Mouse (Mus musculus): ENCODE data around the gene Cuta. TPM values are rescaled to one million over a fixed set of nuclear protein-coding genes. Genes with fewer than 3 reads are reported as not detected.

Cuta gene
- polyA plus RNA-seq, 1 experiment from 2014 or later: 147 TPM

DNA sequence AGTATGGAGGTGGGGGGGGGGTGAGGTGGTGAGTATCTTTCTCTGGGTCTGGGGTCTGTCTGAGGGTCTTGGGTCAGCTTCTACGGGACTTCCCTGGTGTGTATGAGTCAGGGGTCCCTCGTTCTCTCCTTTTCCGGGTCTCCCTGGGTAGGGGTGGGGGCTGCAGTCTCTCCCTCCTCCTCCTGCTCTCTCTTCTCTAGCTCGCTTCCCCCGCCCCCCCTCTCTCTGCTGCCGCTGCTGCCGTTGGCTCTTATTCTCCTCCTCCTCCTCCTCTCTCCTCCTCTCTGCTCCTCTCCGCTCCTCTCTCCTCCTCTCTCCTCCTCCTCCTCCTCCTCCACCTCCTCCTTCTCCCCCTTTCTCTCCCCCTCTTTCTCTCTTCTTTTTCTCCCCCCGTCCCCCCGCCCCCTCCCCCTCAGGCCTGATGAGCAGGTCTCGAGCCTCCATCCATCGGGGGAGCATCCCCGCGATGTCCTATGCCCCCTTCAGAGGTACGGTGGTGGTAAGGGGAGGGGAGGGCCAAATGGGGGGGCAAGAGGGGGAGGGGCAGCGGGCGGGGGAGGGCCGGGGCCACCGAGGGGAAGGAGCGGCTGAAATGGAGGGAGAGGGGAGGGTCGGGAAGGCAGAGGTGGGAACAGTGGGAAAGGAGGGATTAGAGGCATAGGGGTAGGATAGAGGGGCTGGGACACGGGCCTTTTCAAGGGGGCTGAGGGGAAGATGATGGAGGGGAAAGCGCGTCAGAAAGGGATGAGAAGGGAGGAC lies 1.8 kb upstream of the Cuta start, which contains the start of gene Syngap1:
Gene Syngap1 (plus strand): TSS at position 223 of the 759 bp plus-strand sequence.
- H3K27ac ChIP-seq (replicated peaks): peak within 1 kb of the TSS; percentile 97
- H3K9me3 ChIP-seq: no peaks in the 10 kb centered on the region
- no peak for ATAC-seq (ENCODE audit: low read depth)
- peak within 1 kb of the TSS; percentile 66 for H3K4me3 ChIP-seq
- peak within 1 kb of the TSS; percentile 83 for H3K4me2 ChIP-seq
- WGBS: 2% methylated on average over 23 of the region's 24 CpGs
- peaks cover 71% of the 10 kb centered on the region for H3K4me1 ChIP-seq (replicated peaks)
- peaks cover 13% of the 10 kb centered on the region for H3K36me3 ChIP-seq
- peak within 1 kb of the TSS; percentile 91 for H3K9ac ChIP-seq
- no peaks in the 10 kb centered on the region for H3K27me3 ChIP-seq

DNA sequence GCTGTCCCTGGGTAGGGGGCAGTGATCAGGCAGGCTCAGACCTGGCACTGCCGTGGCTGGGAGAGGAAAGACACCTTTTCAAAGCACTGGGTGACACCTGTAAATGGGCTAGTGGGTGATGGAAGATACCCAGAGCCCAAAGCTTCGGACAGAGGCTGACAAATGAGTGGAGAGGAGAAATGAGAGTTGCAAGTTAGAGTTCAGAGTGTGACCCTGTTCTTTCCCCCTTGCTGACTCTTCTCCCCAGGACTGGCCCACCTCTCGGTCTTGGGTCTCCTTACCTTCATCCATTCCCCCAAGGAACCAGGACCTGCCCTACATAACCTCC lies 568 bp upstream of the Cuta start:
- peak; percentile 7 for ATAC-seq (ENCODE audit: low read depth)
- peaks cover 58% of the 10 kb centered on the region for H3K4me1 ChIP-seq (replicated peaks)
- peak overlapping the region; percentile 66 for H3K4me3 ChIP-seq
- H3K27me3 ChIP-seq: no peaks in the 10 kb centered on the region
- peak overlapping the region; percentile 83 for H3K4me2 ChIP-seq
- peak overlapping the region; percentile 78 for H3K9ac ChIP-seq
- 7% methylated on average over 3 of the region's 3 CpGs for whole genome bisulfite sequencing
- H3K27ac ChIP-seq (replicated peaks): peak overlapping the region; percentile 97
- no peaks in the 10 kb centered on the region for H3K9me3 ChIP-seq
- peaks cover 26% of the 10 kb centered on the region for H3K36me3 ChIP-seq

DNA sequence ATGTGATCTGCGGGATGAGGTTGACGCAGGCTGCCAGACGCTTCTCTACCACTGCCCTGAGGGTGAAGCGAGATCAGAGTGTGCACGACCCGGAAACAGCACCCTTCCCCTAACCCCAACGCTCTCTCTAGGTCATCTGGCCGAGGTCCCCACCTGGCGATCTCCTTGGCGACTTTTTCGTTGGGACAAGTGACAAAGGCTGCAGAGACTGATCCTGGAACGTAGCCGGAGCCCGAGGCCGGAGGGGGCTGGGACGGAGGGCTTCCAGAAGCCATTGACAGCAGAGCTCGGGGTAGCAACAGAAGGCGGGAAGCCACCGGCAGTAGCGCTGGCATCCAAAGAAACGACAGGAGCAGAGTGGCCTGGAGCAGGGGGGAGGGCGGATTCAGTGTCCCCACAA lies 638 bp downstream of the Cuta start:
- peak overlapping the region; percentile 97 for H3K27ac ChIP-seq (replicated peaks)
- H3K36me3 ChIP-seq: peaks cover 31% of the 10 kb centered on the region
- H3K4me3 ChIP-seq: peak overlapping the region; percentile 66
- no peaks in the 10 kb centered on the region for H3K9me3 ChIP-seq
- WGBS: under 1% methylated on average over 22 of the region's 22 CpGs
- H3K27me3 ChIP-seq: no peaks in the 10 kb centered on the region
- peak; percentile 0; the same call in 1 of the 2 replicates for ATAC-seq (ENCODE audit: low read depth)
- H3K4me1 ChIP-seq (replicated peaks): peaks cover 66% of the 10 kb centered on the region
- H3K9ac ChIP-seq: peak overlapping the region; percentile 75
- H3K4me2 ChIP-seq: peak overlapping the region; percentile 83

DNA sequence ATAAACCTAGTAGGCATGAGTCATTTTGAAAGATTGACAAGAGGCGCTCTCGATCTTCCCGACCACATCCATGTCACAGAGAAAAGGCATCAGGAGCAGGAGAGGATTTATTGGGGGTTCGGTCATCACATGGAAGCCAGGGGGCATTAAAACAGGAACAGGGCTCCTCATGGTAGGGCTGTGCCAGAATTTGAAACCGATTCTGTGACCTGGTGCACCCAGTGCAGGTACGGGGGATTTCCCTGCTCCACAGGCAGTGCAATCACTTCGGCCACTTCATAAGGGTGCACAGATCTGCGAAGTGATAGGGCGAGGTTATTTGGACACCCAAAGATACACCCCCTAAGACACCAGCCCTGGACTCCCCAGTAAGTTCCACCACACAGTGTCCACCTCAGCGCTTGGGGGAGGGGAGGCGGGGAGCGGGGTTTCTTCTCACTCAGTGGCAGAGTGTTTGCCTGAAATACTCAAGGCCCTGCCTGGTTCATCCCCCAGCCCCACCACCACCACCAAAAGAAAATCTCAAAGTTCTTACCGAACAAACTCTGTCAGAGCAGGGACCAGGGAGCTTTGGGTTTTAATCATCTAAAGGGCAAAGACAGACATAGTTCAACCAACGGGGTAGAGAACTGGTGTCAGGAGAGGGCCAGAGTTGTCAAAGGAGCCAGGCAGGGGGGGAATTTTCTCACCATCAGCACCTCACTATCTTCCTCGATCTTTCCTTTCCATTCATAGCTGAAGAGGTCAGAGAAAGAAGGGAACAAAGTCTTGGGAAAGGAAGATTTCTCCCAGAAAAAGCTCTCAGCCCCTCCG lies 1.3 kb downstream of the Cuta start:
- H3K36me3 ChIP-seq: peaks cover 31% of the 10 kb centered on the region
- ATAC-seq (ENCODE audit: low read depth): no peak
- H3K27ac ChIP-seq (replicated peaks): peak overlapping the region; percentile 97; the same call in 1 of the 2 replicates
- peak overlapping the region; percentile 75 for H3K9ac ChIP-seq
- peak overlapping the region; percentile 66 for H3K4me3 ChIP-seq
- WGBS: 63% methylated on average over 16 of the region's 16 CpGs
- H3K27me3 ChIP-seq: no peaks in the 10 kb centered on the region
- H3K9me3 ChIP-seq: no peaks in the 10 kb centered on the region
- H3K4me1 ChIP-seq (replicated peaks): peaks cover 65% of the 10 kb centered on the region
- peak overlapping the region; percentile 83 for H3K4me2 ChIP-seq

DNA sequence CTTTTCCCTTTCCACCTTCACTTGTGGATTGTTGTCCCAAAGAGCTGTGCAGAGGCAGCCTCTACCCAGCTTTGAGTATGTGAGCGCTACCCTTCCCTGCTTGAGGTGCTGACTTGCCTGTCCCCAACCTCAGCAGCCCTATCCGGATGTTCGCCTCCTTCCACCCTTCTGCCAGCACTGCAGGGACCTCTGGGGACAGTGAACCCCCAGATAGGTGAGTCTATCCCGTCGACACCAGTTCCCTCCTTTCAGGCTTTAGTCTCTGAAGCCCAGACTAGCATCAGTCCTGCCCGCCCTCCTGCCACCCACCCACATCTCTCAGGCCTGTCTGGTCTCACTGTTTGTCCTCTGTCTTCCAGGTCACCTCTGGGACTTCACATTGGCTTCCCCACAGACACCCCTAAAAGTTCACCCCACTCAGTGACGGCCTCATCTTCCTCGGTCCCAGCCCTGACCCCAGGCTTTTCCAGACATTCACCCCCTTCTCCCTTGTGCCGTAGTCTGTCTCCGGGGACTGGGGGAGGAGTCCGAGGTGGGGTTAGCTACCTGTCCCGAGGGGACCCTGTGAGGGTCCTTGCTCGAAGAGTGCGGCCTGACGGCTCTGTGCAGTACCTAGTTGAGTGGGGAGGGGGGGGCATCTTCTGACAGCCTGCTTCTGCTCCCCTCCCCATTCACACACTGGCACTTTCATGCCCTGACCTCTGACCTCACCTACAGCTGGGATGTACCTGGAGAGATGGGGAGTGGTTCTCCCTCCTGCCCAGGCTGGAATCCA lies 2.3 kb downstream of the Cuta start:
- H3K9ac ChIP-seq: 0 out of 2 replicates have a peak overlapping the region, but pooled peaks have one; percentile 12
- no peaks in the 10 kb centered on the region for H3K9me3 ChIP-seq
- H3K4me3 ChIP-seq: no peak overlapping the region
- H3K4me2 ChIP-seq: no peak overlapping the region
- H3K4me1 ChIP-seq (replicated peaks): peaks cover 61% of the 10 kb centered on the region
- 90% methylated on average over 15 of the region's 15 CpGs for WGBS
- H3K36me3 ChIP-seq: peaks cover 31% of the 10 kb centered on the region
- no peak overlapping the region for H3K27ac ChIP-seq (replicated peaks)
- no peaks in the 10 kb centered on the region for H3K27me3 ChIP-seq
- ATAC-seq (ENCODE audit: low read depth): no peak

DNA sequence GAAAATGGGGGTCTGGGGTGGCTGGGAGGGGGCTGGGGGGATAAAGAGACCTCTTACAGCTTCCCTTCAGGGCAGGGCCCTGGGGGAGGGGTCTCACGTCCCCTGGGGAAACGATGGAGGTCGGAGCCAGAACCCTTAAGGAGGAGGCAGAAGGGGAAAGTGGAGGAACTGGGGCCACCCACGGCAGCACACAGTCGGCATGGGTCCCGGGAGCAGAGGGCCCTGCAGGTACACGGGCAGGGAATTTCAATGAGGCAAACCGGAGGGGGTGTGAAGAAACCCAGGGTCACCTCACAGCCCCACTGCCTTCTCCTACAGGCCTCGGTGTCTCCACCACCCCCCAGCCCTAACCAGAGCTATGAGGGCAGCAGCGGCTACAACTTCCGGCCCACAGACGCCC lies 2.9 kb downstream of the Cuta start:
- no peak overlapping the region for H3K27ac ChIP-seq (replicated peaks)
- no peak overlapping the region for H3K4me3 ChIP-seq
- 0 out of 2 replicates have a peak overlapping the region, but pooled peaks have one; percentile 12 for H3K9ac ChIP-seq
- H3K36me3 ChIP-seq: peaks cover 31% of the 10 kb centered on the region
- no peak for ATAC-seq (ENCODE audit: low read depth)
- peaks cover 55% of the 10 kb centered on the region for H3K4me1 ChIP-seq (replicated peaks)
- H3K27me3 ChIP-seq: no peaks in the 10 kb centered on the region
- WGBS: 80% methylated on average over 12 of the region's 12 CpGs
- no peaks in the 10 kb centered on the region for H3K9me3 ChIP-seq
- H3K4me2 ChIP-seq: no peak overlapping the region

DNA sequence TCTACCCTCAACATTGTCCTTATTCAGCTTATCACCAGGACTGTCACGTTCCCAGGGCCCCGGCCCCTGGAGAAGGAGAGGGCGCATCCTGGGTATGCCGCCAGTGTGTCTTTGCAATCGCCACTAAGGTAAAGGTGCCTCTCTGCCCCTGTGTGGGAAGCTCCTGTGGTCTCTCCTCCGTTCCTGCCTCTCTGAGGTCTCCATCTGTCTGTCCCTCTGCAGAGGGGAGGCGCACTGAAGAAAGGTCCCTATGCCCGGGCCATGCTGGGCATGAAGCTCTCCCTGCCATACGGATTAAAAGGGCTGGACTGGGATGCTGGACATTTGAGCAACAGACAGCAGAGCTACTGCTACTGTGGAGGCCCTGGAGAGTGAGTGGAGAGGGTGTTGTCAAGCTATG lies 4.3 kb downstream of the Cuta start:
- Histone ChIP-seq H3K4me3 (no peak overlapping the region), H3K27me3 (no peaks in the 10 kb centered on the region), H3K4me1 (replicated peaks) (peaks cover 44% of the 10 kb centered on the region), H3K9ac (0 out of 2 replicates have a peak overlapping the region, but pooled peaks have one; percentile 32), H3K27ac (replicated peaks) (no peak overlapping the region), H3K36me3 (peaks cover 31% of the 10 kb centered on the region), H3K4me2 (no peak overlapping the region), H3K9me3 (no peaks in the 10 kb centered on the region)
- no peak for ATAC-seq (ENCODE audit: low read depth)
- 91% methylated on average over 9 of the region's 9 CpGs for WGBS

DNA sequence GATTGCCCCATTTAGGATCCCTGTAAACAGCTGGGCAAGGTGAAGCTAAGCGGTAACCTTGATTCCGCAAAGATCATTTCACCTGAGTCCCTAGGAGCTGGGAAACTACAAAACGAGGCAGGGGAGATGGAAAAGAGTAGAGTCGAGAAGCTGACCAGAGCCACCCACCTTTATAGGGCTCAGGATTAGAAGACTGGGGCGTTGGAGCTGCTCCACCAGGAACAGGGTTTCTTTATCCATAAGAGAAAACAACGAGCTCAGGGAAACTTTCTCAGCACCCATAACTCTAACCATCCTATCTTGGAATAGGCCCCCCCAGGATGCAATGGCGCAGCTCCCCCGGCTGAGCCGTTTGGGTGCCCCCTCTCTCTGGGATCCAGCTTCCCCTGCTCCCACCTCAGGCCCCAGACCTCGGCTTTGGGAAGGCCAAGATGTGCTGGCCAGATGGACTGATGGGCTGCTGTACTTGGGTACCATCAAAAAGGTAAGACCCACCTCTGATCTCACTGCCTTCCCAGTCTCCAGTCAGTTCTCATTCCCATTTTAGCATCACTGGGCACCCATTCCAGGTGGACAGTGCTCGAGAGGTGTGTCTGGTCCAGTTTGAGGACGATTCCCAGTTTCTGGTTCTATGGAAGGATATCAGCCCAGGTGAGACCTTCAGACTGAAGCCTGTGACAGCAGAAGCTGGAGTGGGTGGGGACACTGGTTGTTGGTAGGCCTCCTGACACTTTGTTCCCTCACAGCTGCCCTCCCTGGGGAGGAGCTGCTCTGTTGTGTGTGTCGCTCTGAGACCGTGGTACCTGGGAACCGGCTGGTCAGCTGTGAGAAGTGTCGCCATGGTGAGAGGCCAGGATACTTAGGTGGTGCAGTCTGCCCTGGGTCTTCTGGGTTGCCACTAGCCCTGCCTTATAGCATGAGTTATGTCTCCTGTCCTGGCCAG lies 5.2 kb downstream of the Cuta start:
- H3K27ac ChIP-seq (replicated peaks): no peak overlapping the region
- H3K4me2 ChIP-seq: peak overlapping the region; percentile 91

DNA sequence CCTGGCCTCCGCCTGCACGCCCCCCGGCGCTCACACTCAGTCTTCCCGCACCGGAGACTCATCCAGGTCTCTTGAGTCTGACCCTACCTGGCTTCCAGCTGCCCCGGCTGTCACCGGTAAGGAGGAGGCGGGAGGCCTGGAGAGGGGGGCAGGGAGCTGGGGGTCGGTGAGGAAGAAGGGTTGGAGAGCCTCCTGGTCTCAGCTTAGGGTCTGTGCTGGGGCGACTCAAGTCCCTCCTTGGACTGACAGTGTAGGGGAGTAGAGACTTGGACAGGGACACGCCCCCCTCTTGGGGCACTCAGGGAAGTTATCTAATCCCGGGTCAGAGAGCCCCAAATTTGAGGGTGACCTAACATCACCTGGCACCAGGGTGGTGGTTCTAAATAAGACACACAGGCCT lies 6.0 kb downstream of the Cuta start:
- WGBS: 12% methylated on average over 13 of the region's 13 CpGs
- Histone ChIP-seq H3K27ac (replicated peaks) (peak overlapping the region; percentile 88), H3K4me1 (replicated peaks) (peaks cover 35% of the 10 kb centered on the region), H3K4me3 (peak overlapping the region; percentile 63), H3K27me3 (no peaks in the 10 kb centered on the region), H3K4me2 (peak overlapping the region; percentile 91), H3K36me3 (peaks cover 38% of the 10 kb centered on the region), H3K9ac (peak overlapping the region; percentile 89), H3K9me3 (no peaks in the 10 kb centered on the region)
- peak; percentile 28; the same call in 1 of the 2 replicates for ATAC-seq (ENCODE audit: low read depth)

More for the DNA sequence above, 5.2 kb downstream of the Cuta start:
- Histone ChIP-seq H3K9ac (peak overlapping the region; percentile 89), H3K9me3 (no peaks in the 10 kb centered on the region), H3K4me1 (replicated peaks) (peaks cover 41% of the 10 kb centered on the region), H3K4me3 (peak overlapping the region; percentile 63), H3K27me3 (no peaks in the 10 kb centered on the region), H3K36me3 (peaks cover 32% of the 10 kb centered on the region)
- ATAC-seq (ENCODE audit: low read depth): no peak
- WGBS: 82% methylated on average over 16 of the region's 16 CpGs

DNA sequence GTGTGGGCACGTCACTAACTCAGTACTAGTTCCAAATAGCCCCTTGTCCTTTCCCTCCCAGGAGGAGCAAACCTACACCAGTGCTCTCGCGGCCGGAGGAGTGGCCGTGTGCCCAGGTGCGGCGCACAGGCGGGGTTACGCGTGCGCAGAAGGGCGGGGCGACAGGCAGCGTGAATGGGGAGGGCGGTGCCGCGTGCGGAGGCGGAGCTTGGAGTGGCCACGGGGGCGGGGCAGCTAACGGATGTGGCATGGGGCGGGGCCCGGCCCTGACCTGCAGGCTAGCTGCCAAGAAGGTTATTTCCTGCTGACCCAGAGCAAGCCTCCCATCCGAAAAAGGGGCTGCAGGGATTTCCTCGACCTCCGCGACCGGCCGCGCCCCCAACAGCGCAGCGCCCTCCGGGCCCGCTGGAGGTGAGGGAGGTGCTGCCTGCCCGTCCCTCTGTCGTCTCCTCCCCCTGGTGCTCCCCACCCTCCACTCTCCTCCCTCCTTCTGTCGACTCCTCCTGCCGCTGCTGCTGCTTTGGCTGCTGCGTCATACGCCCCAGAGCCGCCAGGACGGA lies 6.5 kb downstream of the Cuta start, which contains the start of gene Phf1:
Gene Phf1 (plus strand): TSS at position 214 of the 560 bp plus-strand sequence.
- H3K27me3 ChIP-seq: no peaks in the 10 kb centered on the region
- H3K9me3 ChIP-seq: no peaks in the 10 kb centered on the region
- peak; percentile 81 for ATAC-seq (ENCODE audit: low read depth)
- H3K4me3 ChIP-seq: peak within 1 kb of the TSS; percentile 63
- peaks cover 30% of the 10 kb centered on the region for H3K4me1 ChIP-seq (replicated peaks)
- H3K9ac ChIP-seq: peak within 1 kb of the TSS; percentile 89
- under 1% methylated on average over 43 of the region's 43 CpGs for whole genome bisulfite sequencing
- peaks cover 38% of the 10 kb centered on the region for H3K36me3 ChIP-seq
- peak within 1 kb of the TSS; percentile 91 for H3K4me2 ChIP-seq
- peak within 1 kb of the TSS; percentile 88 for H3K27ac ChIP-seq (replicated peaks)
